ENCODE assay signal across 7 mouse cellular contexts in genomic region chr8:48842991-48843930, GRCm38 (mm10). TPM values are rescaled to one million over a fixed set of nuclear protein-coding genes. Genes with fewer than 3 reads are reported as not detected.
DNase-seq lines count a peak whose midpoint lies in the region; ATAC-seq and TF ChIP-seq lines count a peak whose summit lies in the region.

No protein-coding gene starts in this region.

- H3K4me1 ChIP-seq in hindbrain, embryonic 14.5 days (replicated peaks; ENCODE audit: control insufficient read depth, insufficient read depth, low read length) = peaks cover 18% of the 10 kb centered on the region; the same call in 1 of the 2 replicates
- peaks cover 20% of the 10 kb centered on the region for H3K4me1 ChIP-seq in midbrain, embryonic 14.5 days (ENCODE audit: control insufficient read depth, insufficient read depth, low read length)
- H3K4me1 ChIP-seq in stomach, postnatal 0 days (replicated peaks; ENCODE audit: control insufficient read depth, insufficient read depth) = no peaks in the 10 kb centered on the region

- intact Hi-C loops in left cerebral cortex, postnatal 36 days (cut with DNase I) = loop anchor here (10.0 kb wide), 3 partner anchors 182 to 982 kb away; no protein-coding TSS in a partner anchor

- peak overlapping the region; percentile 70 for H3K9ac ChIP-seq in hindbrain, embryonic 14.5 days
- H3K9ac ChIP-seq in midbrain, embryonic 14.5 days (replicated peaks; ENCODE audit: low read length) = peak overlapping the region; percentile 77
- peak overlapping the region; percentile 76 for H3K9ac ChIP-seq in stomach, postnatal 0 days (ENCODE audit: low read length)

- peak; percentile 40 for TF ChIP-seq CTCF in stomach, postnatal 0 days (IDR thresholded peaks at IDR 0.05; ENCODE audit: low read depth)

- peak; percentile 78 for DNase-seq in MN1 (ENCODE audit: low spot score)
- DNase-seq in adrenal gland, postnatal 36 days = peak; percentile 39 to 40
- DNase-seq in frontal cortex, postnatal 10 days (ENCODE audit: low spot score in 2 of 2) = peak; percentile 33 to 34
- DNase-seq in hindbrain, embryonic 14.5 days (ENCODE audit: low spot score) = peak; percentile 71
- DNase-seq in left cerebral cortex, postnatal 36 days (ENCODE audit: low spot score in 2 of 2) = peak; percentile 59 to 62
- peak; percentile 85 for DNase-seq in midbrain, embryonic 14.5 days
- DNase-seq in stomach, postnatal 0 days (ENCODE audit: low spot score) = peak; percentile 76

- TF ChIP-seq EP300 in stomach, postnatal 0 days (optimal IDR thresholded peaks at IDR 0.05) = no peak

- H3K36me3 ChIP-seq in hindbrain, embryonic 14.5 days (replicated peaks; ENCODE audit: control insufficient read depth, insufficient read depth) = no peaks in the 10 kb centered on the region
- H3K36me3 ChIP-seq in midbrain, embryonic 14.5 days (ENCODE audit: control insufficient read depth, insufficient read depth, low read length) = no peaks in the 10 kb centered on the region
- H3K36me3 ChIP-seq in stomach, postnatal 0 days (ENCODE audit: control insufficient read depth, insufficient read depth, low read length) = no peaks in the 10 kb centered on the region

- H3K27ac ChIP-seq in hindbrain, embryonic 14.5 days = peak overlapping the region; percentile 85
- peak overlapping the region; percentile 92 for H3K27ac ChIP-seq in midbrain, embryonic 14.5 days (replicated peaks; ENCODE audit: low read depth, low read length)
- peak overlapping the region; percentile 90 for H3K27ac ChIP-seq in stomach, postnatal 0 days (replicated peaks)

- H3K27me3 ChIP-seq in hindbrain, embryonic 14.5 days (ENCODE audit: control insufficient read depth, insufficient read depth, low read length) = peaks cover 9% of the 10 kb centered on the region; the same call in 1 of the 2 replicates
- peaks cover 22% of the 10 kb centered on the region; the same call in 1 of the 2 replicates for H3K27me3 ChIP-seq in midbrain, embryonic 14.5 days (ENCODE audit: control insufficient read depth, insufficient read depth, low read length)
- no peaks in the 10 kb centered on the region for H3K27me3 ChIP-seq in stomach, postnatal 0 days (ENCODE audit: control insufficient read depth, insufficient read depth, low read length)

- H3K4me3 ChIP-seq in hindbrain, embryonic 14.5 days (replicated peaks; ENCODE audit: low read length) = peak overlapping the region; percentile 67
- peak overlapping the region; percentile 77 for H3K4me3 ChIP-seq in midbrain, embryonic 14.5 days (replicated peaks; ENCODE audit: low read depth, low read length)
- H3K4me3 ChIP-seq in stomach, postnatal 0 days (ENCODE audit: low read depth, low read length) = peak overlapping the region; percentile 96

- H3K9me3 ChIP-seq in hindbrain, embryonic 14.5 days (ENCODE audit: control insufficient read depth, low read length) = no peaks in the 10 kb centered on the region
- no peaks in the 10 kb centered on the region for H3K9me3 ChIP-seq in midbrain, embryonic 14.5 days (ENCODE audit: control insufficient read depth, low read length)
- H3K9me3 ChIP-seq in stomach, postnatal 0 days (ENCODE audit: control insufficient read depth, low read length) = no peaks in the 10 kb centered on the region

- H3K4me2 ChIP-seq in hindbrain, embryonic 14.5 days (replicated peaks) = peak overlapping the region; percentile 92
- peak overlapping the region; percentile 93 for H3K4me2 ChIP-seq in midbrain, embryonic 14.5 days (ENCODE audit: low read length)
- peak overlapping the region; percentile 84 for H3K4me2 ChIP-seq in stomach, postnatal 0 days (replicated peaks; ENCODE audit: low read depth)

- under 1% methylated on average over 57 of the region's 93 CpGs for WGBS in hindbrain, embryonic 14.5 days
- 1% methylated on average over 80 of the region's 93 CpGs for WGBS in midbrain, embryonic 14.5 days
- WGBS in stomach, postnatal 0 days = under 1% methylated on average over 61 of the region's 93 CpGs

- ATAC-seq in hindbrain, embryonic 14.5 days (ENCODE audit: low FRiP score) = peak; percentile 87
- peak; percentile 83 for ATAC-seq in midbrain, embryonic 14.5 days (ENCODE audit: low FRiP score, low TSS enrichment)
- peak; percentile 73 for ATAC-seq in stomach, postnatal 0 days (ENCODE audit: low FRiP score, low TSS enrichment)

RNA-seq across cellular contexts. Expression of gene Tenm3, which starts 0.5 kb away (rescaled TPM):
- total RNA-seq in adrenal gland, postnatal 36 days (2021) = 10 to 100 TPM in 1 of 2 experiments, 1 to 10 TPM in 1; 5.4 to 36.3 TPM
- polyA plus RNA-seq in hindbrain, embryonic 14.5 days (2014; fragmentation: Nextera tagmentation; extraction: Ambion mirVana) = 43.7 and 46.8 TPM in 2 replicates
- total RNA-seq in left cerebral cortex, postnatal 36 days (2021) = 10 to 100 TPM; 79.3 to 79.7 TPM
- polyA plus RNA-seq in midbrain, embryonic 14.5 days (2014; fragmentation: Nextera tagmentation; extraction: Ambion mirVana) = 45.2 and 61.6 TPM in 2 replicates
- 3.7 and 4.5 TPM in 2 replicates for polyA plus RNA-seq in stomach, postnatal 0 days (2015; fragmentation: Nextera tagmentation; extraction: Ambion mirVana)

Comparison
In these comparisons a context has a peak if more than half of its experiments do, and no peak if none do; other contexts are left out.
1. Peak in every context shown above with its lines: DNase-seq, ATAC-seq, H3K4me3 ChIP-seq and H3K27ac ChIP-seq.
2. DNase-seq: peak in every context shown above with its lines; median percentile 85 in midbrain, embryonic 14.5 days; 78 in MN1; 76 in stomach, postnatal 0 days; 71 in hindbrain, embryonic 14.5 days; 60 in left cerebral cortex, postnatal 36 days; 40 in adrenal gland, postnatal 36 days; 34 in frontal cortex, postnatal 10 days.